Mouse (Mus musculus) retina, postnatal 1 day (tissue): ENCODE data around the gene Ruvbl2.

ENCODE experiments used
- DNase-seq: peaks from one replicate; pipeline ENCODE4 v3.0.0-alpha.2; 2012

Ruvbl2 gene

GRCm38 (mm10) chr7:45421194-45421593 lies 16.7 kb downstream of the Ruvbl2 start:
- DNase-seq, result no peak

GRCm38 (mm10) chr7:45420615-45420919 lies 17.3 kb downstream of the Ruvbl2 start, which contains the start of gene Lhb:
Lhb (plus strand) TSS chr7:45420820.
- DNase-seq, result no peak

GRCm38 (mm10) chr7:45419859-45420614 lies 17.9 kb downstream of the Ruvbl2 start:
- no peak for DNase-seq

- no peak for DNase-seq
These were observed 19.9 kb downstream of the Ruvbl2 start for GRCm38 (mm10) chr7:45417962-45418492.

GRCm38 (mm10) chr7:45415636-45416035 lies 22.3 kb downstream of the Ruvbl2 start:
- no peak for DNase-seq

GRCm38 (mm10) chr7:45414740-45415224 lies 23.1 kb downstream of the Ruvbl2 start:
- no peak for DNase-seq

GRCm38 (mm10) chr7:45413864-45414739 lies 23.8 kb downstream of the Ruvbl2 start:
- no peak for DNase-seq

- DNase-seq, result peak; percentile 63
These were observed 24.6 kb downstream of the Ruvbl2 start, which contains the start of gene Ntf5 for GRCm38 (mm10) chr7:45413113-45413863. Ntf5 (plus strand) TSS chr7:45413695.

GRCm38 (mm10) chr7:45412421-45412820 lies 25.5 kb downstream of the Ruvbl2 start:
- DNase-seq, result no peak

GRCm38 (mm10) chr7:45409497-45410163 lies 28.3 kb downstream of the Ruvbl2 start:
- DNase-seq, result no peak

- DNase-seq, result no peak
These were observed 28.9 kb downstream of the Ruvbl2 start for GRCm38 (mm10) chr7:45408949-45409348.

GRCm38 (mm10) chr7:45408351-45408750 lies 29.5 kb downstream of the Ruvbl2 start:
- DNase-seq, result no peak

GRCm38 (mm10) chr7:45407836-45408235 lies 30.1 kb downstream of the Ruvbl2 start:
- DNase-seq, result no peak

- DNase-seq, result no peak
These were observed 31.4 kb downstream of the Ruvbl2 start for GRCm38 (mm10) chr7:45406157-45407156.

GRCm38 (mm10) chr7:45405091-45406075 lies 32.5 kb downstream of the Ruvbl2 start, which contains the start of gene Kcna7:
Kcna7 (plus strand) TSS chr7:45405653.
- peak; percentile 54 for DNase-seq

GRCm38 (mm10) chr7:45403532-45404261 lies 34.2 kb downstream of the Ruvbl2 start:
- DNase-seq, result peak; percentile 83

- DNase-seq, result peak; percentile 69
These were observed 36.3 kb downstream of the Ruvbl2 start for GRCm38 (mm10) chr7:45401521-45402085.

- no peak for DNase-seq
These were observed 41.1 kb downstream of the Ruvbl2 start for GRCm38 (mm10) chr7:45396787-45397186.
